Mouse (Mus musculus) lung, postnatal 36 days (tissue): Measurements from ENCODE around the gene Ppp1r15b.
A peak's percentile ranks its signal among the peaks of the same experiment; 100 is the strongest.

Experiments used
- DNase-seq: peaks from one replicate; pipeline ENCODE4 v3.0.0; 2022; ENCODE audit warnings: mixed read lengths

The Ppp1r15b gene

GRCm38 (mm10) chr1:133124137-133124536 is 6.8 kb upstream of the Ppp1r15b start:
- no peak for DNase-seq

- no peak for DNase-seq
Measured at GRCm38 (mm10) chr1:133125640-133126364, 5.1 kb upstream of the Ppp1r15b start.

- no peak for DNase-seq
Measured at GRCm38 (mm10) chr1:133126365-133126740, 4.6 kb upstream of the Ppp1r15b start.

- no peak for DNase-seq
Measured at GRCm38 (mm10) chr1:133127328-133127727, 3.6 kb upstream of the Ppp1r15b start.

GRCm38 (mm10) chr1:133129471-133130221 is 1.3 kb upstream of the Ppp1r15b start:
- peak; percentile 62 for DNase-seq

- no peak for DNase-seq
Measured at GRCm38 (mm10) chr1:133131561-133131905, 590 bp downstream of the Ppp1r15b start.

GRCm38 (mm10) chr1:133131936-133132335 is 993 bp downstream of the Ppp1r15b start:
- DNase-seq, result peak; percentile 24

DNA sequence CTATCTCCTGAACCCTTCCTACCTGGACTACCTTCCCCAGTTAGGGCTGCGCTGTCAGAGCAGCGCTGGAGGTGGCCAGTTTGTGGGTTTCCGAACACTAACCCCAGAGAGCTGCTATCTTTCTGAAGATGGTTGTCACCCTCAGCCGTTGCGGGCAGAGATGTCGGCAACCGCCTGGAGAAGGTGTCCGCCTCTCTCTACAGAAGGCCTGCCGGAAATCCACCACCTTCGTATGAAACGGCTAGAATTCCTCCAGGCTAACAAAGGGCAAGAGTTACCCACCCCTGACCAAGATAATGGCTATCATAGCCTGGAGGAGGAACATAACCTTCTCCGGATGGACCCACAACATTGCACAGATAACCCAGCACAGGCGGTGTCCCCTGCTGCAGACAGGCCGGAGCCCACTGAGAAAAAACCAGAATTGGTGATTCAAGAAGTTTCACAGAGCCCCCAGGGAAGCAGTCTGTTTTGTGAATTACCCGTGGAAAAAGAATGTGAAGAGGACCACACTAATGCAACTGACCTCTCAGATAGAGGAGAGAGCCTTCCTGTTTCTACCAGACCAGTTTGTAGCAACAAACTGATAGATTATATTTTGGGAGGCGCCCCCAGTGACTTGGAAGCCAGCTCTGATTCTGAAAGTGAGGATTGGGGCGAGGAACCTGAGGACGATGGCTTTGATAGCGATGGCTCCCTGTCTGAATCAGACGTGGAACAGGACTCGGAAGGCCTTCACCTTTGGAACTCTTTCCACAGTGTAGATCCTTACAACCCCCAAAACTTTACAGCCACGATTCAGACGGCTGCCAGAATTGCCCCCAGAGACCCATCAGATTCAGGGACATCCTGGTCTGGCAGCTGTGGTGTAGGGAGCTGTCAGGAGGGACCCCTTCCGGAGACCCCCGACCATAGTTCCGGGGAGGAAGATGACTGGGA is 1.7 kb downstream of the Ppp1r15b start:
- DNase-seq, result no peak

- DNase-seq, result peak; percentile 43
Measured at GRCm38 (mm10) chr1:133133425-133133824, 2.5 kb downstream of the Ppp1r15b start.

DNA sequence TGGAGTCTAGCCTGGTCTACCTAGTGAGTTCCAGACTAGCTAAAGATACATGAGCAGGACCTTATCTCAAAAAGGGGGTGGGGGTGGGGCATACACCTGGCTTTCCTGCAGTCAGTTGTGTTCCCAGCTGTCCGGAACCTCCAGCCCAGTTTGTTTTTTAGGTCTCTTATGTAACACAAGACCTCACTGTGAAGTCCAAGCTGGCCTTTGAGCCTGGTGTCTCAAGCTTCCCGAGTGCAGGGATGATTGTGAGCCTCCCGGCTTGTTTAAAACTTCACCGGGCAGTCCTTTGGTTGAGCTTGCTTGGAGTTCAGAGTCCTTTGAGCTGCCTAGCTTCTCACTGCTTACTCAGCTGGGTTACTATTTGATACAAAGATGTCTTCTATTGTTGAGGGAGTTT is 3.1 kb downstream of the Ppp1r15b start:
- DNase-seq, result no peak

DNA sequence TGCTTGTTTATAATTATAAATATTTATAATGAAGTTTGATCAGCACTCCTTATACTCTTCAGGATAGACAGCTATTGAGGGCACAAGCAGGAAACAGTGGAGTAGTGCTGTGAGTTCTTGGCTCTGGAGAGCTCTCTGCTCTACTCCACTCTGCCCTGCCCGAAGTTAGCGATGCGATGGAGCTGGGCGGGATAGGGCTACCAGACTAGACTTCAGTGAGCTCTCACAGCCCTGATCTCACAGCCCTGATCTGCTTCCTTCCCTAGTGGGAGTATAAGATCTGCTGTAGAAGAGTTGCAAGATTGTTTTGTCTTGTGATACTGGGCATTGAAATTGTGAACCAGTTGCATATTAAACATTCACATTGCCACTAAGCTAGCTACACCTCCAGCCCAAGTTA is 3.9 kb downstream of the Ppp1r15b start:
- peak; percentile 34 for DNase-seq

DNA sequence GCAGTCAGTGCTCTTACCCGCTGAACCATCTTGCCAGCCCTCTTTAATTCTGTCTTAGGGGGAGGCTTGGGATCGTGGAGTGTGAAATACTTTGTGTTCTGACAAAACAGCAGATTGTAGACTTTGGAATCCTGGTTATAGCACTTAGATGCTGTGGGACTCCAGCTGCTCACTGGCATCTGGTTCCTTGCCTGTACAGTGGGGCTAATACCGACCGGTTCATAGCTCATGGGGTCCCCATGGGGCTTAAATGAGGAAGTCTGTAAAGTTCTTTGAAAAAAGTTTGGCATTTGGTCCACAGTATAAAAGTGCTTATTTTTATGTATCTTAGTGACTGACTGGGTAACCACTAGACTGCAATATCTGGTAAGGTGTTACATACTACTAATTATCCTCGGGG is 4.9 kb downstream of the Ppp1r15b start:
- DNase-seq, result no peak

DNA sequence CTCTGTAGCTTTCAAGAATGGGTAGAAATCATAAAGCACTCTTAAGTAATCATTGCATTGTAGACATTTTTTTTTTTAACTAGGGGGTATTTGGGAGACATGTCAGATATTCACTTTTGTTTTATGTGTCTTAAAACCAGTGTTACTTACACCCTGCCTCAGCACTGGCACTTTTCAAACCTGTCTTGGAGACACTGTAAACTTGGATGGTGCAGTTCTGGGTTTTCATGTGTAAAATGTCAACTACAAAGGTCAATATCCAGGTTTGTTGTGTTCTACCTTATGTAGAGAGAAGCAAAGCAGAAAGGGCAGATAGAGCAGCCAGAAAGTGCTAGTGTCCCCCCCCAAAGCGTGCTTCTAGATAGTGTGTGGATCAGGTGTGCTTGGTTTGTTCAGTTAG is 7.5 kb downstream of the Ppp1r15b start:
- DNase-seq, result no peak

- DNase-seq, result peak; percentile 74
Measured at GRCm38 (mm10) chr1:133146014-133147009, 15.4 kb downstream of the Ppp1r15b start.

DNA sequence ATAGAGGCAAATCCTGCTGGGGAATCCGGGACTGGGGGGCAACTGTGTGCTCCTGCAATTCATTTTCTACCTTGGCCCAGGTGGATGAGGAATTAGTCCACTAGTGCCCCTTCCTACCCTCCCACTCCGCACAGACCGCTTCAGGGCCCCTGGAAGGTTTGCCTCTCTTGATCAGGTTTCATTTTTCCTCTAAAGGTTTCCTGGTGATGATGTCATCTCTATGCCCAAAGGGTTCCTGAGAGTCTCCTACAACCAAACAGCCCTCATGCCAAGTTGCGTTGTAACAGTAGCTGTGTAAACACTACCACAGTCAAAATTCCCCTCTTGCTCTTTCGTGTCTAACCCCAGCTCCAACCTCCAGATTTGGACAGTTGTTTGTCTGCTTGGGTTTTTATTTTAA is 16.4 kb downstream of the Ppp1r15b start:
- DNase-seq, result peak; percentile 42

- no peak for DNase-seq
Measured at GRCm38 (mm10) chr1:133148122-133148521, 17.2 kb downstream of the Ppp1r15b start.

GRCm38 (mm10) chr1:133150556-133150955 is 19.6 kb downstream of the Ppp1r15b start:
- DNase-seq, result no peak

DNA sequence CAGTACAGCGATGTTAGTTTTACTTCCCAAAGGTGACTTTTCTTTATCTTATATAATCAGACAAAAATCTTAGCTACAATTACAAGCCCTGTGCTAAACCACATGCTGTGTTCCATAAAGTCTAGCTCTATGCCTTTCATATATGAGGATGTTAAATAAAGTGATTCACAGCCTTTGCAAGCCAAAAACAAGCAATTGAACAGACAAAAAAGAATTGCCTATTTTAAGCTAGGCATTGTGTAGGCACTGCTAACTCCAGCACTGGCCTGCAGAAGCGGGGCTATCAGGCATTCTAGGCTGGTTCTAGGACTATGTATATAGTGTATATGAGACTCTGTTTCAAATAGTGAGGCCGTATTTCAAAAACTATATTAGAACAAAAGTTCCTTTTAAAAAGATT is 21.3 kb downstream of the Ppp1r15b start:
- DNase-seq, result no peak

- no peak for DNase-seq
Measured at GRCm38 (mm10) chr1:133155270-133155669, 24.3 kb downstream of the Ppp1r15b start.

GRCm38 (mm10) chr1:133159128-133159564 is 28.2 kb downstream of the Ppp1r15b start:
- peak; percentile 47 for DNase-seq

- no peak for DNase-seq
Measured at GRCm38 (mm10) chr1:133161559-133161958, 30.6 kb downstream of the Ppp1r15b start.

- no peak for DNase-seq
Measured at GRCm38 (mm10) chr1:133162046-133162445, 31.1 kb downstream of the Ppp1r15b start.
